Mouse (Mus musculus): ENCODE measurements around the gene Rab11b.
"Not testable (repeated sequence)": the region's sequence is repeated elsewhere in the genome, so short reads cannot be mapped to it uniquely, and the experiment has no call there.

DNA sequence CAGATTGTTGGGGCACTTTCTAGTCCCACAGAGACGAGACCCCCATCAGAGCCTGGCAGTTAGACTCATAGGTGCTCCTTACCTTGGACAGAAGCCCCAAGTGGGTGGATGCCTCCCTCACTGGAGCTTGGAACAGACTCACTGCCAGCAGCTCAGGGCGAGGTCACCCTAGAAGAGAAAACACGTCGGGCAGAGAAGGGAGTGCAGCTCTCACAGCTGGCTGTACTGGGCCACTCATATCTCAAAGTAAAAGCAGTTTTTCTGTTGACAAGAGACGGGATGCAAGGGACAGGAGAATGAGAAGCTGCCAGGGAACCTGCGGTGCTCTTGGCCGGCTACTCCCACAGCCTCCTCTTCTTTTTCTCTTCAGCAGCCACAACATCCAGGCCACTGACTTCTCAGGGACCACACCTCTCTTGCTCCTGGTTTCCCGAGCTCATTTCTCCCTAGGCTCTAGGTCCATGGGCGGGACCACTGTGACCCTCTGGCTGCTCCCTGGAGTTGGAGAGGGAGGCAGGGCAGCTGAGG is 27.7 kb downstream of the Rab11b start:
- not testable (repeated sequence) for TF ChIP-seq CTCF (conservative IDR thresholded peaks at IDR 0.05; ENCODE audit: low read length); NANOG (IDR thresholded peaks at IDR 0.05; ENCODE audit: borderline replicate concordance, low read length); POU5F1 (IDR thresholded peaks at IDR 0.05; ENCODE audit: borderline replicate concordance, low read length)

Measured in E14TG2a.4 (cell line).